Mouse (Mus musculus): ENCODE data around the gene Rb1.
A peak's percentile ranks its signal among the peaks of the same experiment; 100 is the strongest.

Gene Rb1

DNA sequence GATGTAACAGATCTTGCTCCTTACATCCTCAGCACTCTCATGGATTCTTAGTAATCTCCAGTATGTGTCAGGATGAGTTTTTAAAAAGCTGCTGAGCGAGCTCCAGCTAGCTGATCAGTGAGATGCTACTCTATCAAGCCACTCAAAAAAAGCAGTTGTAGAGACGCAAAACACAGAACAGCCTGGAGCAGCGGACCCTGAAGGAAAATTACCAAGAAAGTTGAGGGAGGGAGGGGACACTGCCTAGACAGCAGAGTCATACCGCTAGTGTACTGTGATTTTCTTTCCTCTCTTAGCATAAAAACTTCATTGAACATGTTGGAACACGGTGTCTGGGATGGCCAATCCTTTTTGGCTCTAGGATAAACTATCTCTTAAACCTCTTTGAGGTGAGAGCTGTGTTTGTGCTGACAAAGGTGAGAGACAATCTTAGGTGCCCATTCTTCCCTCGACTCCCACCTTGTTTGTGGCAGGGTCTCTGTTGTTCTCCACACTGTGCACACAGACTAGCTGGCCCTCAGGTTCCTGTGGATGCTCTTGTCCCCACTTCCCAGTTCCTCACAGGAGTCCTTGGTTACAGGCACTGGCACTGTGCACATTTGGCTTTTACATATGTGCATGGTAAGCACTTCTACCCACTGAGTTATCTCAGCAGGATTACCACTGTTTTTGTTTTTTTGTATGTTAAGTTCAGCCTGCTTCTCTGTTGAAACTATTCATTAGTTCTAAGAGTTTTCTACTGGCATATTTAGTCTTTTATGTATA is 10.9 kb upstream of the Rb1 start:
- no peak for DNase-seq (ENCODE audit: low read depth in 2 of 2, low spot score in 2 of 2)

DNA sequence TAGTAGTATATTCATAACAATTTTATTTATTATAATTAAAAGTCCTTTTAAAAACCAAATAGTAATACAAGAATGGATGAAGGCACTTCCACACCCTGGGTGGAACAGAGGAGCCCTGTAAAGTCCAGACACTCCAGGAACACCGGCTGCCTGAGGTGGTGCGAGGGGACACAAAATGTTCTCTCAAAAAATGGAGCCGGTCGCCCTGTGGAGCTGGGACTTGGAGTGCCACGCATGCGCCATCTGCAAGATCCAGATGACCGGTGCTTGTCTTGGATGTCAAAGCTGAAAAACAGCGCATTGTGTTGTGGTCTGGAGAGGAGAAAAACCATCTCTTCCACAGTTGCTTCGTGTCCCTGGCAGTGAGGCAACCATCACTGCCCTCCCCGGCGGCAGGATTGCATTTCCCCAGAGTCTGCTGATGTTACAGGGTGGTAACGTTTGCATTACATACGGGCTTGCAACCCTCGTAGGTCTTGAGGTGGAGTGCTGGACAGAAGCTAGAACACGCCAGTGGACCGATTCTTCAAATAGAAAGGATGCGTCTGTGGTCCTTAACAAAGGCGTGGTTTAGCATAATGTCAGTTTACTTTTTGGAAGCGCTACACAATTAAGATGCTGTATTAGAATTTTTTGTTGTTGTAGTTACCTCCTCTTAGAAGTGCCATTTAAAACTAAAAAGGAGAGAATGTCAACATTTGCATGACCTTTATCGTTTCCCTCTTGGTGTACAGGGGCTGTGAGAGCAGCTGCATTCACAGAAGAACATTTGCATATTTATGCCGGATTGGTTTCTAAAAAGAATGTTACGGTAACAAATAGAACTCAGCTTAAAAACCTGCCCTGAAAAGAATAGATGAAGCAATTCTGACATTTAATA is 9.5 kb upstream of the Rb1 start:
- no peak for DNase-seq (ENCODE audit: low read depth in 2 of 2, low spot score in 2 of 2)

DNA sequence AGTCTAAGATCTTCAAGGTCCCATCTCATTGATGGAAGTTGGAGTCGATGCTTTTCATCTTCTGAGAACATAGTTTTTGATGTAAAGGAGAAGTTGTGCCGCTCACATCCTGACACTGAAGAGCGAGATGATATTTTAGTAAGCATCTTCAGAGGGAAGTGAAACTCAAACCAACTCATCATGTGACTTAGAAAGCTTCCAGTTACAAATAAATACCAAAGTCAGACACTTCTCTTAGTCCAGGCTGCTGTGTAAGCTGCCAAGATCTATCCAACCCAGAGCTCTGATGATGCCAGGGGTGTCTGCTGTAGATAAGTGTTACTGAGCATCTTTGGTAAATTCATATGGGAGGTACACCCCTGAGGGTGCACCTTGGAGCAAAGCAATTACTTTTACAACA is 8.3 kb upstream of the Rb1 start:
- no peak for DNase-seq (ENCODE audit: low read depth in 2 of 2, low spot score in 2 of 2)

DNA sequence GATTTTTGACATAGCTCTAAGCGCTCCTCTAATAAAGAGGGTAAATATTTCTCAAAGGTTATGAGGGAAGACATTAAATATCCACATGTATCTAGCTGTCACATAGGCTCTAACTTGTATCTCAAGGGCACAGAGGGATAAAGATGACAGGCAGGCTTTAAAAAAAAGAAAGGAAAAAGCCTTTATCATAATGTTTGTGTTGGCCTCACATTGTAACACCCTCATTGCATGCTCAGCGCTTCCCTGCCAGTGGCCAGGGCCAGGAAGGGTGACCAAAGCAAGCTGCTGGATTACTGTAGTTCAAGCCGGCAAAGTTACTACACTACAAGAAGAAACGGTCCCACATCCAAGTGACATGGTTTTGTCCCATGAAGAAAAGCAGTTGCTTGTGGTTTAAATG is 5.8 kb upstream of the Rb1 start:
- DNase-seq (ENCODE audit: low read depth in 2 of 2, low spot score in 2 of 2) = no peak

DNA sequence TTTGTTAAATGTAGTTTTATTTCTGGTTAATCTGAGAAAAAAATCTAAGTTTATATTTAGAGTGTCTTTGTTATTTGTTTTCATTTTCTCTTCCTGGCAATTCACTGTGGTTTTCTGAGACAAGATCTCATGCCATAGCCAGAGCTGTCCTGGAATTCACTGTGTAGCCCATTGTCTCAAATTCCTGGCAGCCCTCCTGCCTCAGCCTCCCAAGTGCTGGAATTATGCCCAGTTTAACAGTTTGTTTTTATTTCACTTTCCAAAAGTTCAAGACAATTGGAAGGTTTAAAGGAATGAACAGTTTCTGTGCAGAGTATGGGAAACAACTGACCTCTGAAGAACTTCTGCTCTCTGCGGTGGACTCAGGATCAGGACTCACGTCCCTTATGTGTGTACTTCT is 4.2 kb upstream of the Rb1 start:
- no peak for DNase-seq (ENCODE audit: low read depth in 2 of 2, low spot score in 2 of 2)

- DNase-seq (ENCODE audit: low read depth in 2 of 2, low spot score in 2 of 2) = no peak
Observed at GRCm38 (mm10) chr14:73326511-73326910, 889 bp upstream of the Rb1 start.

- peak; percentile 30 to 41 for DNase-seq (ENCODE audit: low read depth in 2 of 2, low spot score in 2 of 2)
Observed at GRCm38 (mm10) chr14:73324634-73325455, 777 bp downstream of the Rb1 start.

DNA sequence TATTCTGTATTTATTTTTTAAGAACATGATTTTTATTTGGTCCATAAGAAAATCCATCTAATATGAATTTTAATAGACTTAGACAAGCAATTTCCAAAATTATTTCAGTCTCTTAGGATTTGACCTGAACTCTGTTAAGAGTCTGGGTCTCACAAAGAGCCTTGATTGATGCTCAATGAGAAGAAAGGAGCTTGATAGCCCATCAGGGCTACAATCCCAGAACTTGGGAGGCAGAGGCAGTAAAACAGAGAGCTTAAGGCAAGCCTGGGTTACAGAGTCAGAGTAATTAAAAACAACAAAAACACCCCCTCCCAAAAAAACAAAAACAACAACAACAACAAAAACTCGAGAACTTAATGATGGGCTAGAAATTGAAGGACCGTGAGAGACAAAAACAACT is 1.7 kb downstream of the Rb1 start:
- DNase-seq (ENCODE audit: low read depth in 2 of 2, low spot score in 2 of 2) = no peak

- DNase-seq (ENCODE audit: low read depth in 2 of 2, low spot score in 2 of 2) = no peak
Observed at GRCm38 (mm10) chr14:73322142-73322541, 3.5 kb downstream of the Rb1 start.

- no peak for DNase-seq (ENCODE audit: low read depth in 2 of 2, low spot score in 2 of 2)
Observed at GRCm38 (mm10) chr14:73316933-73317332, 8.7 kb downstream of the Rb1 start.

- DNase-seq (ENCODE audit: low read depth in 2 of 2, low spot score in 2 of 2) = no peak
Observed at GRCm38 (mm10) chr14:73313864-73314263, 11.8 kb downstream of the Rb1 start.

DNA sequence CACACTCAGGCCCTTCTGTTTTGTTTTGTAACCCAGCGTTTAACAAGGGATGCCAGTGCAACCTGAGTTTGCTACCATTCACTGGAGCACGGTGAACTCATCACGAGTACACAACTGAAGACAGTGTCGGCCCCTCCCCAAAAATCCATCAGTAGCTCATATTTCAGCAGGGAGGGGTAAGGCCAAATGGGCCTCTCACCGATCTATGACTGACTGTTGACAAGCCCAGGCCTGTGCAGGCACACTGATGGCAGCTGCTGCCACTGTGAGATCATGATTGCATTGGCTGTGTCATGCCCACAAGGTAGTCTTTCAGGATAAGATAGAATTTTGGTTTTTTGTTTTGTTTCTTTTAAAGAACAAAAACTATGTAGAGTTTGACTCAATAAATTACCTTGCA is 12.2 kb downstream of the Rb1 start:
- DNase-seq (ENCODE audit: low read depth in 2 of 2, low spot score in 2 of 2) = no peak

DNA sequence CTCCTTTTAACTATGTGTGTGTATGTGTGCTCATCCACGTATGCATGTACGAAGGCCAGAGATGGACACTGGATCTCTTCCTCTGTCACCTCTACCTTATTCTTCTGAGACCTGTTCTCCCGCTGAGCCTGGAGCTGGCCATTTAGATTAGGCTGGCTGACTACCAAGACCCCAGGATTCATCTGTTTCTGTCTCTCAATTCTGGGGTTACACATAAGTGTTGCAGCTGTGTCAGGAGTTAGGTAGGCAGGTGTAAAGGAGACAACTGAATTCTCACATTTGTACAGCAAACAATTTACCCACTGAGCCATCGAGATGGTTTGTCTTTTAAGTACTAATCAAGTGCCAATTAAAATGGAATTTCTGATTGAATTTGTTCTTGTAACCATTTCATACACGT is 12.7 kb downstream of the Rb1 start:
- DNase-seq (ENCODE audit: low read depth in 2 of 2, low spot score in 2 of 2) = no peak

DNA sequence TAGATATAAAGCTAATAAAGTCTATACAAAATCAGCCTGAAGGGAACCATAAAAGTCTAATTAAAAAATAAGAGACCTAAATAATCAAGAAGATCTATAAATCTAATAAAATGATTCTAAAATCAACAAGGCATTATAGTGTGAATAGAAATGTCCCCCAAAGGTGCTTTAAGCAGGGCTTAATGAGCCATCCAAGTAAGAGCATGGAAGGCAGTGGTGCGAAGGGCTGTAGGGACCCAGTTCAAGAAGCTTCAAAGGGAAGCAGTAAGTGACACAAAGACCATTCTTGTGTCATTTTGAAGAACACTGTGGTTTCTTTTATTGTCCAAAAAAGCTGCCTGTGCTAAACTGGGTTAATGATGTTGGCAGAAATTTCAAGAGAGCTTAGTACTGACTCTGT is 18.1 kb downstream of the Rb1 start:
- no peak for DNase-seq (ENCODE audit: low read depth in 2 of 2, low spot score in 2 of 2)

- DNase-seq (ENCODE audit: low read depth in 2 of 2, low spot score in 2 of 2) = peak; percentile 33 to 58
Observed at GRCm38 (mm10) chr14:73303193-73303592, 22.4 kb downstream of the Rb1 start.

DNA sequence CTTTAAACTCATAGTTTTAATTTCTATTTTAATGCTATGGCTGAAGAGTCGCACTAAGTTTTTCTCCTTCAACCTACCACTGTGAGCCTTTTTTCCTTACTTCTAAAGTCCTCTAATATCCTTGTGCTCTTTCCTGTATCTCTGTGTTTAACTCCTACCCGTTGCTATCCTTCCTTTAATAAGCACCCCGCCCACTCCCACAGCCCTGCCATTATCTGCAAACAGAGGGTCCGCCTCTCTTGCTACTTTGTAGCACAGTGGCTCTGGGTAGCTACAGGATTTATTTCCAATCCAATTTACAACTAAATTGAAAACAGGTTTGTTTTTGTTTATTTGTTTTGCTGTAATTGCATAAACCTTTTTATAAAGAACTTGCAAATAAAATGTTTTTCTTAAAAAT is 23.8 kb downstream of the Rb1 start:
- DNase-seq (ENCODE audit: low read depth in 2 of 2, low spot score in 2 of 2) = no peak

DNA sequence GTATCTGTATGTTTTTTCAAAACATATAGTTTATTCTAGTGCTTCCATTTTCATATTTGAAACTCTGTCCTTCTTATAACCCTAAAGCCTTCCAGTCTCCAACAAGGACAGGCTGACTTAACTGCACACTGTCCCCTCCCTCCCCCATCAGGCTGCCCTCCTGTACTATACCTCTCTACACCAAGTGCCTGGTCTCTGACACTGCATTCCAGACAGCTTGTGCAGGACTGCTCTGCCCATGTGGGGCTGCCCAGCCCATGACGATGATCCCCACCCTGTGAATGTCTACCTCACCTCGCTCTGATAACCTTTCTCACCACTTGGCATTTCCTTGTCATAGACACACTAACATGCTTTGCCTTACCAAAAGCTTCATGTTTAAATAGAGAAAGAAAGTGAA is 30.1 kb downstream of the Rb1 start:
- DNase-seq (ENCODE audit: low read depth in 2 of 2, low spot score in 2 of 2) = no peak

DNA sequence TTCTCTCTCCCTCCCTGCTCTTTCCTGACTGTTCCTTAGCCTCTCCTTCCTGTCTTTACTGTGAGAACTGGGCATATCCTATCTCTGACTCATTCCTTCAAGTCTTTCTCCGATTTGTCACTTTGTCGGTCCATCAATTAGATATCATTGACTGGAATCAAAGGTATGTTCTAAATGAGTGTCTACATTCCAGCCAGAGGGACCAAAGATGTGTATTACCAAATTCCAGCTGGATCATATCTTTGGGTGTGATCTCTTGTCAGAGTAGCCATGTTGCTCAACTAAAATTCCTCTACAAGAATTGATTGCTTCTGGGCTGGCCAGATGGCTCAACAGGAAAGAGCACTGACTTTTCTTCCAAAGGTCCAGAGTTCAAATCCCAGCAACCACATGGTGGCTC is 32.0 kb downstream of the Rb1 start:
- no peak for DNase-seq (ENCODE audit: low read depth in 2 of 2, low spot score in 2 of 2)

DNA sequence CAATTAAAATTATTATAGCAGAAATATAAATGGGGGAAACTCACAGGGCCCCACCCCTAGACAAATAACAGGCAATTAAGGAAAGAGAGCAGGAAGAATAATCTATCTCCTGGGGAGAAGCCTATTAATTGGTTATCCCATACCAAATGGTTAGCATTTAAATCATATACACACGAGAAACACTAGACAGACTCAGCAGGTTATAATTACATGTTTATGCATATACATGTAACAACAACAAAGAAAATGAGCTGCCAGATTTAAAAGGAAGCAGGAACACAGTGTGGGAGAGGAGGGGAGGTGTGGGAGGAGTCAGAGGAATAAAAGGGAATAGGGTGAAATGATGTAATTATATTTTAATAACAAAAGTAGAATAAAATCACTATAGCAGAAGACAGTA is 33.2 kb downstream of the Rb1 start:
- DNase-seq (ENCODE audit: low read depth in 2 of 2, low spot score in 2 of 2) = no peak

- DNase-seq (ENCODE audit: low read depth in 2 of 2, low spot score in 2 of 2) = no peak
Observed at GRCm38 (mm10) chr14:73289915-73290314, 35.7 kb downstream of the Rb1 start.

- DNase-seq (ENCODE audit: low read depth in 2 of 2, low spot score in 2 of 2) = no peak
Observed at GRCm38 (mm10) chr14:73280996-73281395, 44.6 kb downstream of the Rb1 start.

GRCm38 (mm10) chr14:73279096-73279495 is 46.5 kb downstream of the Rb1 start:
- no peak for DNase-seq (ENCODE audit: low read depth in 2 of 2, low spot score in 2 of 2)
